Mouse (Mus musculus) limb, embryonic 15.5 days (tissue): ENCODE data around the gene Nhs. TPM values are rescaled to one million over a fixed set of nuclear protein-coding genes. Genes with fewer than 3 reads are reported as not detected.

ENCODE experiments used
- ATAC-seq: fragments of 200-750 bp; cut with Nextera tagmentation; 2 replicates; pipeline ENCODE4 v1.8.0; 2017; ENCODE audit warnings: low read depth, moderate TSS enrichment; ENCODE audit not compliant: insufficient number of reproducible peaks, low FRiP score, low TSS enrichment
- H3K27ac ChIP-seq: fragments of 300-500 bp; sonication (generic); 2 replicates; pipeline ENCODE4 v1.5.1; 2015; ENCODE audit warnings: moderate library complexity, mild to moderate bottlenecking, inconsistent platforms
- H3K27me3 ChIP-seq: fragments of 300-500 bp; sonication (generic); 2 replicates; pipeline ENCODE4 v1.6.1; 2015; ENCODE audit warnings: inconsistent platforms
- H3K36me3 ChIP-seq: fragments of 300-500 bp; sonication (generic); 2 replicates; pipeline ENCODE4 v1.6.1; 2015; ENCODE audit warnings: inconsistent platforms
- H3K4me1 ChIP-seq: fragments of 300-500 bp; sonication (generic); 2 replicates; pipeline ENCODE4 v1.6.1; 2015; ENCODE audit warnings: inconsistent platforms
- H3K4me2 ChIP-seq: fragments of 300-500 bp; sonication (generic); 2 replicates; pipeline ENCODE4 v1.6.1; 2015; ENCODE audit warnings: mild to moderate bottlenecking, inconsistent platforms
- H3K4me3 ChIP-seq: fragments of 300-500 bp; sonication (generic); 2 replicates; pipeline ENCODE4 v1.5.1; 2015; ENCODE audit warnings: mild to moderate bottlenecking, inconsistent platforms
- H3K9ac ChIP-seq: fragments of 300-500 bp; sonication (generic); 2 replicates; pipeline ENCODE4 v1.6.1; 2015; ENCODE audit warnings: inconsistent platforms
- H3K9me3 ChIP-seq: fragments of 300-500 bp; sonication (generic); 2 replicates; pipeline ENCODE4 v1.6.1; 2016; ENCODE audit warnings: inconsistent platforms
- WGBS: fragments of 180-500 bp; shearing (Covaris S2); methylation state at CpG from one replicate; pipeline ENCODE4 v1.1.7; 2015; 5-methylcytosine and 5-hydroxymethylcytosine counted together
- polyA plus RNA-seq: library from polyadenylated mRNA; unstranded; fragments of >200 nt; fragmentation: Nextera tagmentation; extraction: Ambion mirVana; gene quantifications from 2 replicates; pipeline ENCODE4 v1.2.1, GENCODE M21; 2015

Nhs gene
- 1.8 and 2.3 TPM in 2 replicates for polyA plus RNA-seq

DNA sequence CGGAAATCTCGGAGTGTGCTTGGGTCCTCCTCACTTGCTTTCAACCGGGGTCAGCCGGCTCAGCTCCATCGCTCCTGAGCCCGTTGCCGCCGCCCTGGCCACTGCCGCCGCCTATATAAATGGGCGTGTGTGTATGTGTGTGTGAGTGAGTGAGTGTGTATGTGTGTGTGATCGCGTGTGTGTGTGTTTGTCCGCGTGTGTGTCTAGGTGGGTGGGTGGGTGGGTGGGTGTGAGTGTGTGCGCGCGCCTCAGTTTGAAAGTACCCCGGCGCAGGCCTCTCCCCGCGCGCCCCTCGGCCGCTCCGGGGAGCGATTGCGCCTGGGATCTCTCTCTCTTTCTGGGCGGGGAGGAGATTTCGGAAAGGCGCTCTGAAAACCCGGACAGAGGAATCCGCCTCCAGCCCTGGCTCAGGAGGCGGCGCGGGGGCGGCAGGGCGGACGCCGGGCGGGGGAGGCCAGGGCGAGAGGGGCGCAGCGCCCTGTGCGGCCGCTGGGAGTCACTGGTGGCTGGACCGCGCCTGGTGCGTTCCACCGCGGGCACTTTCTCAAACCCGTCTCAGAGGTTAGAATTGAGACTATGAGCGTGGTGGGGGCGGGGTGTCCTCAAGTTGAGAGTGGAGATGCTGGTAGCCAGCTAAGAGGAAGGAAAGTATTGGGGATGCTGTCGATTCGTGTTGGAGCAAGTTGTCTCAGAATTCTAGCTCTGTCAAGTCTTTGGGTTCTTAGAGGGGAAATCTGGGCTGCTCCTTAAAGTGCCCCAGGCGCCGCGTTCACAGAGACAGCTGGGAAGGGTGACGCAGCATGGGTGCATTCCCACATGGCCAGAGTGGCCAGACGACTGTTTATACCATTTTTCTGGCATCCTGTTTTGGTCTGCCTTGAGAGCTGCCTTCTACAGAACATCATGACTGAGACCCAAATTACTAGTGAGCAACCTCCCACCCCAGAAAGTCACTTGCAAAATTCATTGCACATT, at the start of gene Nhs:
Nhs (minus strand) TSS at position 94 of the 975 bp plus-strand sequence.
- Histone ChIP-seq H3K4me3 (peak within 1 kb of the TSS; percentile 57), H3K27me3 (peaks cover 38% of the 10 kb centered on the region), H3K27ac (peak within 1 kb of the TSS; percentile 57), H3K36me3 (no peaks in the 10 kb centered on the region), H3K9me3 (no peaks in the 10 kb centered on the region), H3K9ac (peak within 1 kb of the TSS; percentile 45), H3K4me2 (peak within 1 kb of the TSS; percentile 73), H3K4me1 (no peaks in the 10 kb centered on the region)
- WGBS, result 20% methylated on average over 54 of the region's 61 CpGs
- ATAC-seq, result peak; percentile 82

DNA sequence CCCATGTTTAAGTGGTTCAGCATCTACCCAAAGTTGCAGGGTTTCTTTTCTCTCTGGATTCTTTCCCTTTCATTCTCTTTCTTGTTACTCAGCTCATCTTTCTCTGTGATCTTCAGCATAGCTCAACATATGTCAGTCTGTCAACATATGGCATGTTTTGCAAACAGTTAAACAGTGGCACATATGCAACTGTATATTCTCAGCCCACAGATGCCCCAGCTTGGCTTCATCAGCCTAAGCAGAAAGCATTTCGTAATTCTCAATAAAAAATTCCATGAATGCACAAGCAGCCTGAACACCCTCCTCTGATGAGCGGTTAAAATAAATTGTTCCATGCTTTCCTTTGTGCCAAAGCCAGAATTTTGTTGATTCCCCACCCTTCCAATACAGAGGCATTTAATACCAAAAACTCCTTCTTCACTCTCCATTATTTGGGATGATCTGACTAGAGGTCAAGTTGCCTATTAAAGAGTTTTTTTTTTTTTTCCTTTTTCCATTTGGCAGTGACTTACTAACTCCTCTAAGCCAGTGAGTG, 46.9 kb upstream of the Nhs start:
- H3K9me3 ChIP-seq, result no peaks in the 10 kb centered on the region
- H3K36me3 ChIP-seq, result no peaks in the 10 kb centered on the region
- H3K4me1 ChIP-seq, result no peaks in the 10 kb centered on the region
- WGBS, result 47% methylated on average over 2 of the region's 2 CpGs
- H3K27ac ChIP-seq, result no peak overlapping the region
- H3K9ac ChIP-seq, result no peak overlapping the region
- no peaks in the 10 kb centered on the region for H3K27me3 ChIP-seq
- ATAC-seq, result no peak
- H3K4me3 ChIP-seq, result no peak overlapping the region
- no peak overlapping the region for H3K4me2 ChIP-seq

DNA sequence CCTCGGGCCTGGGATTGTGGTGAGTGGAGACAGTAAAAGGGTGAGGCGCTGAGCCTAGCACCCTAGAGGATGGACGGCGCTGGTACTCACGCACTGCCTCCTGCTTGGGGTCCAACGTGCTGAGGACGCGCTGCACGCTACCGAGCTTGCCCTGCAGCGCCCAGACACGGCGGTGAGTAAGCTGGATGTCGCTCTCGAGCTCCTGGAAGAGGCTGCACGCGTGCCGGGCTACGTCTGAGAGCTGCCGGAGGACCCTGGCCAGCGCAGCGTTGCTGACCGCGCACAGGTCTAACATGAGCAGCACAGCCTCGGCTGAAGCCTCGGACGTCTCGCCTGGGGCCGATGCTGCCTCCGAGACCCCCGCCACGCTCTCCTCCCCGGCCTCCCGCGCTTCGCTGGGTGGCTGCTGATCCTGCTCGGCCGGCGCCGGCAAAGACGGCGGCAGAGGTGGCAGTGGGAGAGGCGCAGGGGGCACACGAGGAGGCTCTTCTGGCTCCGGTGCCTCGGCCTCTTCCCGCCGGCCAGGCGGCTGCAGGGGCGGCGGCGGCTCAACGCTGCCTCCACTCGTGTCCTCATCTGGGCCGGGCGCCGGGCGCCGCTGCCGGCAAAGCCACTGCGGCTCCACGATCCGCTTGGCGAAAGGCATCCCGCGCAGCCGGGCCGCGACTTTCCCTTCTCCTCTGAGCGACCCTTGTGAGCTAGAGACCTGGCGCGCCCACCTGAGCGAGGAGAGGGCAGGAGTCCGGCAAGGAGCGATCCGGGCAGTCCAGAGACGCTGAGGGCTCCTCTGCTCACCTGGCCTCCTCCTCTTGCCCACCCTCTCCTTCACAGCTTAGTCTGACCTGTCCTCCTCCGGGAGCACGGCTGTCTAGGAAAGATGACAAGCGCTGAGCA, 540 bp downstream of the Nhs start:
- H3K36me3 ChIP-seq, result no peaks in the 10 kb centered on the region
- H3K9ac ChIP-seq, result peak overlapping the region; percentile 45
- WGBS, result 19% methylated on average over 60 of the region's 80 CpGs
- H3K27ac ChIP-seq, result peak overlapping the region; percentile 57
- peak overlapping the region; percentile 57 for H3K4me3 ChIP-seq
- peak; percentile 45; the same call in 1 of the 2 replicates for ATAC-seq
- H3K9me3 ChIP-seq, result no peaks in the 10 kb centered on the region
- peaks cover 43% of the 10 kb centered on the region for H3K27me3 ChIP-seq
- peak overlapping the region; percentile 73 for H3K4me2 ChIP-seq
- H3K4me1 ChIP-seq, result 0 out of 2 replicates have a peak, but pooled peaks cover 4% of the 10 kb centered on the region

DNA sequence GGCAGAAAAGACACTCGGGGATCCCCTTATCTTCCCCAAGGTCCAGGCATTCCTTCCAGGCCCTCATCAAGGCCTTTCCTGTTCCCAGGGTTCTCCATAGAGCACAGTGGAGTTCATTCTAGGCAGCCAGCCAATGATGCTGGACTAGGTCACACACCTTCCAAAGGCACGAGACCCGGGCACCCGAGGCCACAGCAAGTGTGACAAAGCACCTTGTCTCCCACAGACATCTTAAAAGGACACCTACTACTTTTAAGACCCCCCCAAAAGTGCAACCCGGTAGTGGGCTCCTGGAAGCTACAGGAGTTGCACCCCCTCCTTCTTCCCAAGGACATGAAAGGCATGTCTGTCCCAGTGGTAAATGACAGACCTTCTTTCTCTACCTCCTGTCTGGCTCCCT, 1.4 kb downstream of the Nhs start:
- no peak overlapping the region for H3K27ac ChIP-seq
- H3K27me3 ChIP-seq, result peaks cover 46% of the 10 kb centered on the region
- H3K9ac ChIP-seq, result no peak overlapping the region
- H3K4me2 ChIP-seq, result peak overlapping the region; percentile 73
- H3K4me3 ChIP-seq, result peak overlapping the region; percentile 57
- H3K36me3 ChIP-seq, result no peaks in the 10 kb centered on the region
- H3K9me3 ChIP-seq, result no peaks in the 10 kb centered on the region
- no peak for ATAC-seq
- 16% methylated on average over 5 of the region's 5 CpGs for WGBS
- H3K4me1 ChIP-seq, result 0 out of 2 replicates have a peak, but pooled peaks cover 4% of the 10 kb centered on the region

DNA sequence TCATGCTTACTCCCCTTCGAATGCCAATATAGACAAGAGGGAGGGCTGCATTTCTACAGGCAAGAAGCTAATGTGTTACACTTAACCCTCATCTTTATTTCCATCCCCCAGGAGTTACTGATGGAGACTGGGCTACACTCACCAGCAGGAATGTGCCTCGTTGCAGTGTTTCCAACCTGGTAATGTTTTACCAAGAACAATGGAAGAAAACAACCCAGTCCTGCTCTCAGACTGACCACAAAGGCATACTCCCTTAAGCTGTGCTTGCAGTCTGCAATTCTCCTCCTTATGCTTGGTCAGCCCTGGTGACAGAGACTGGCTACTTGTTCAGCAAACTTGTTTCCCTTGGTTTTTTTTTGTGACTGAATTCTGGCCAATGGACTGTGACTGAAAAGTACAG, 21.7 kb downstream of the Nhs start:
- Histone ChIP-seq H3K4me1 (no peaks in the 10 kb centered on the region), H3K27ac (no peak overlapping the region), H3K4me3 (no peak overlapping the region), H3K9me3 (no peaks in the 10 kb centered on the region), H3K36me3 (no peaks in the 10 kb centered on the region), H3K27me3 (peaks cover 29% of the 10 kb centered on the region), H3K9ac (no peak overlapping the region), H3K4me2 (no peak overlapping the region)
- 55% methylated on average over 2 of the region's 2 CpGs for WGBS
- ATAC-seq, result no peak

DNA sequence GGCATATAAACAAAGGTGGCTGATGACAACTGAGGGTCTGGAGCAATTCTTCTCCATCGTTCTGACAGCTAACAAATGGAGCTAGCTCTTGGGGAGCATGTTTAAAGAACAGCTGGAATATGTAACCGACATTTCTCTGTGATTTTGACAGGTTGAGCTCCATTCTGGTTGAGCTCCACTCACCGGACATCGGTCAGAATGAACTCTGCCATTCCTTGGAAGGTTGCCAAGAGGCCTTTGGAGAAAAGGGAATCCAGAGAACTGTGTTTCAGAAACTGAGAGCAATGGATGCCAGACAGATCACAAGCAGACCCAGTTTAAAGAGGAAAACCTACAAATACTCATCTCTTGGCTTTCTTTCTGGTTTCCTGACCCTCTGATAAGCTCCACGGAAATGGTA, 46.3 kb downstream of the Nhs start:
- 58% methylated on average over 5 of the region's 5 CpGs for WGBS
- Histone ChIP-seq H3K27me3 (peaks cover 21% of the 10 kb centered on the region; the same call in 1 of the 2 replicates), H3K4me2 (no peak overlapping the region), H3K4me1 (no peaks in the 10 kb centered on the region), H3K9ac (no peak overlapping the region), H3K4me3 (no peak overlapping the region), H3K27ac (no peak overlapping the region), H3K36me3 (no peaks in the 10 kb centered on the region), H3K9me3 (no peaks in the 10 kb centered on the region)
- ATAC-seq, result no peak

DNA sequence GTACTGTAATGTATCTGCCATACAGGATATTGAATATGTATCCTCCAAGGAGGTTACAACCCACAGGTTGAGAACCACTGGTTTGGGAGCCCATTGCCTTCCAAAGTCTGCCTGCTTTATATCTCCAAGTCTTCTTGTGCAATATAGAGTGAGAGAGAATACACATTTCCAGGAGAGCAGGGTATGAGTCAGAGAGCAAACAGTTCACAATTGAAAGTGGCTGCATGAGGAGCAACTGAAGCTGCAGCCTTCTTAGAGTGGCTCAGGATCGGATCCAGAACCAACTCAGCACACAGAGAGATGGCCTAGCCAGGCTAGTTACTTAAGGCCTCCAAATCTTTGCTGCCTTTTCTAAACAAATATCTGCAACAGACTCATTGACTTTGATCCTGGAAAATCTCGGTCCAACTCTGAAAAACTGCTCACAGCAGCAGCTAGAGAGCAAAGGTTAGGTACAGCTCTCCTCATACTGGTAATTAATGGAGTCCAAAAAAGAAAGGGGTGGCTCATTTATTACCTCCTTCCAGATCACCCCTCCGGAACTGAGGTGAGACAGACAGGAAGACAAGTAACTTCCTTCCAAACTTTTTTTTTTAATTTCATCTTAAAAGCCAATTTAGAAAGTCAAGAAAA, 56.6 kb downstream of the Nhs start:
- H3K4me3 ChIP-seq, result no peak overlapping the region
- no peaks in the 10 kb centered on the region for H3K9me3 ChIP-seq
- H3K27ac ChIP-seq, result no peak overlapping the region
- no peaks in the 10 kb centered on the region for H3K4me1 ChIP-seq
- no peaks in the 10 kb centered on the region for H3K36me3 ChIP-seq
- H3K4me2 ChIP-seq, result no peak overlapping the region
- WGBS, result 52% methylated on average over 3 of the region's 3 CpGs
- peaks cover 19% of the 10 kb centered on the region for H3K27me3 ChIP-seq
- no peak for ATAC-seq
- H3K9ac ChIP-seq, result no peak overlapping the region

DNA sequence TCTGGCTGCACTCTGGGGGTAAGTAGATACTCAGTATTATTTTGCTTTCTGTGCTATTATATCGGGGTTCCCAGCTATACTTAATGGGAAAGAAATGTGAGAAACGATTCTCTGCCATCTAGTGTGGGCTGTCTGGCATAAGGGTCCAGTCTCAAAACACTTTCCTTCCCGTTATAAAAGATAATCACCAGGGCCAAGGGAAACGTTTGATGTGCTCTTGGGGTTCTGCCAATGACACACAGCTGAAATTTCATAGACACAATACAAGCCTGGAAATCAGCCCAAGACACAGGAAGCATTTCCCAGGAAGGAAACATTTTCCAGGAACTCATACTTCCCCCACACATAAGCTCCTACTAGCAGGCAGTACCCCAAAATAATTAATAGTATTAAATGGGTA, 61.2 kb downstream of the Nhs start:
- H3K36me3 ChIP-seq, result no peaks in the 10 kb centered on the region
- H3K4me3 ChIP-seq, result no peak overlapping the region
- no peaks in the 10 kb centered on the region for H3K4me1 ChIP-seq
- ATAC-seq, result no peak
- WGBS, result 26% methylated on average over 4 of the region's 4 CpGs
- H3K27ac ChIP-seq, result no peak overlapping the region
- H3K9me3 ChIP-seq, result no peaks in the 10 kb centered on the region
- H3K4me2 ChIP-seq, result no peak overlapping the region
- no peak overlapping the region for H3K9ac ChIP-seq
- H3K27me3 ChIP-seq, result peaks cover 16% of the 10 kb centered on the region

DNA sequence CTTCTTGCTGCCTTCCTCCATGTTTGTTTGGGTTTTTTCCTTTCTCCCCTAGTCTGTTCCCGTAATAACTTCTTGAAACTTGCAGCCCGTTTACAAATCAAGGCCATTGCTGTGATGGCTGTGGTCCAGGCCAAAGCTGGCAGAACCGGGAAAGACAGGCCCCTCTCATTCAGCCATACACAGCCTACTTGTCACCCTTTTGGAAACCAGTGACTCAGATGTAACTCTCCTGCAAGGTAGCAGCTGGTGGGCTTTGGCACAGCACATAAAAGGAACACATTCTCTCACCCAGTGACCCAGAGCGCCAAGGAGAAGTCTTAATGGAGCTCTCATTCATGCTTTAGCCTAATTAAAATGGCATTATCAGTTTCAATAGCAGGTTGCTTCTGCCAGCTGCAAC, 72.2 kb downstream of the Nhs start:
- Histone ChIP-seq H3K27ac (no peak overlapping the region), H3K9me3 (no peaks in the 10 kb centered on the region), H3K4me1 (0 out of 2 replicates have a peak, but pooled peaks cover 4% of the 10 kb centered on the region), H3K4me3 (no peak overlapping the region), H3K27me3 (peaks cover 16% of the 10 kb centered on the region; the same call in 1 of the 2 replicates), H3K9ac (no peak overlapping the region), H3K4me2 (no peak overlapping the region), H3K36me3 (no peaks in the 10 kb centered on the region)
- WGBS, result 60% methylated on average over 4 of the region's 4 CpGs
- no peak for ATAC-seq

DNA sequence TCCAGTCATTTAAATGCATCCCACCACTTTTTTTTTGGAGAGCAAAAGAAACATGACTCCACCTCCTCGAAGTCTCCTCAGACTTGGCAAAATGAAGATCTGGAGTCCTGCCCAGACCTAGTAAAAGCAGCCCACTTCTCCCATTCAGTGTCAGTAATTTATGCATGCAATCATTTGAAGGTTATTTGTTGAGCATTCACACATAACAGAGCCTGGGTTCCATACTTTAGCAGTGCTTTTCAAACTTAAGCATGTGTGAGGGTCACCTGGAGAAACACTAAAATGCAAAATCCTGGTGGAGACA, 73.7 kb downstream of the Nhs start:
- Histone ChIP-seq H3K4me3 (no peak overlapping the region), H3K9me3 (no peaks in the 10 kb centered on the region), H3K4me1 (0 out of 2 replicates have a peak, but pooled peaks cover 4% of the 10 kb centered on the region), H3K9ac (no peak overlapping the region), H3K36me3 (no peaks in the 10 kb centered on the region), H3K27ac (no peak overlapping the region), H3K4me2 (no peak overlapping the region), H3K27me3 (peaks cover 20% of the 10 kb centered on the region)
- ATAC-seq, result no peak
- WGBS, result 32% methylated on average over 1 of the region's 1 CpGs
